21 mouse cellular contexts compared by ENCODE assay signal in the genomic region with DNA sequence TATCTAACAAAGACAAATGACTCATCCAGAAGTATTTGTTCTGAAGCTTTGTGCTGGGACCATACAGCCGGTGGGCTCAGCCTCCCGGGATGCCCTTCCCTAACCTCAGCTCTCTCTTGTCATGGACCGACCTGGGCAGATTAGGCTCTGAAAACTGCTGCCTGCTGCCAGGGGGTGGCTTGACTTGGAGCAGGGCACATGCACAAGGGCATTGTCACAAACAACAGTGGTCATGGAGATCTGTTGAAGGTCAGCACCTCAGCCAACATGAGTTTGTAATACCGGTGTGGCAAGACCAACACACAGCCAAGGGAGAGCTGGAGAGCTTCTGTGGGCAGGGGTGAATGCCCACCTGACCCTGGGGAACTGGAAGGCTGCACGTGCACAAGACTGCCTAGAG. TPM values are rescaled to one million over a fixed set of nuclear protein-coding genes. Genes with fewer than 3 reads are reported as not detected.
A peak's percentile ranks its signal among the peaks of the same experiment; 100 is the strongest.
DNase-seq lines count a peak whose midpoint lies in the region; ATAC-seq lines count a peak whose summit lies in the region.
"Had no signal": no experiment of that assay in that cellular context is flagged by ENCODE, and none has a peak within 500 bp of the region (broad histone marks: within the 10 kb centered on the region; RNA-seq: fewer than 3 reads in every experiment).

No protein-coding gene starts in this region.

- H3K4me1 ChIP-seq in megakaryocyte, embryonic 14.5 days = peaks cover 85% of the 10 kb centered on the region
- H3K4me1 ChIP-seq: hindbrain, embryonic 15.5 days; midbrain, embryonic 12.5 days had no signal

- DNase-seq in heart, adult 9 months (ENCODE audit: low spot score in 2 of 2) = peak; percentile 37 to 44
- DNase-seq in heart, postnatal 25 days (ENCODE audit: low spot score) = no peak
- peak; percentile 73 to 93 for DNase-seq in adrenal gland, adult (ENCODE audit: inconsistent age in 2 of 2, low spot score in 1 of 2)
- peak; percentile 81 for DNase-seq in adrenal gland, postnatal 14 days
- DNase-seq in cerebellum, adult 11 months = no peak
- DNase-seq in cerebellum, postnatal 10 days = no peak
- DNase-seq: cerebellum, adult 9-10 months; gastrocnemius, postnatal 10 days; kidney, adult 9 months; kidney, postnatal 14 days; lung, embryonic 14.5 days; thymus, postnatal 14 days had no signal

- peaks cover 39% of the 10 kb centered on the region for H3K36me3 ChIP-seq in megakaryocyte, embryonic 14.5 days (replicated peaks; ENCODE audit: low read length)
- H3K36me3 ChIP-seq: embryonic facial prominence, embryonic 15.5 days; heart, embryonic 13.5 days; hindbrain, embryonic 15.5 days; midbrain, embryonic 12.5 days had no signal

- H3K9me3 ChIP-seq in megakaryocyte, embryonic 14.5 days = no peaks in the 10 kb centered on the region
- H3K9me3 ChIP-seq: embryonic facial prominence, embryonic 15.5 days; heart, embryonic 13.5 days; hindbrain, embryonic 15.5 days; midbrain, embryonic 12.5 days had no signal

- intact Hi-C loops in heart, postnatal 25 days (cut with DNase I) = no loop called here

- ATAC-seq in megakaryocyte, adult 5-6 weeks (ENCODE audit: poor library complexity, severe bottlenecking) = no peak
- ATAC-seq: activated CD4-positive, CD25-positive, alpha-beta regulatory T cell, adult 4 months; forebrain, embryonic 14.5 days had no signal

- no peaks in the 10 kb centered on the region for H3K27me3 ChIP-seq in megakaryocyte, embryonic 14.5 days (replicated peaks)
- H3K27me3 ChIP-seq: embryonic facial prominence, embryonic 15.5 days; heart, embryonic 13.5 days; hindbrain, embryonic 15.5 days; midbrain, embryonic 12.5 days had no signal

- peak overlapping the region; percentile 36 for H3K4me3 ChIP-seq in megakaryocyte, embryonic 14.5 days (replicated peaks)
- H3K4me3 ChIP-seq: embryonic facial prominence, embryonic 15.5 days; heart, embryonic 13.5 days; hindbrain, embryonic 15.5 days; layer of hippocampus, adult 2 months; midbrain, embryonic 12.5 days had no signal

RNA-seq across cellular contexts. Expression of gene Adcy9, which starts 42.7 kb away (rescaled TPM):
- total RNA-seq in heart, postnatal 25 days (2021) = 10 to 100 TPM; 22.4 to 24.1 TPM
- polyA plus RNA-seq in megakaryocyte, embryonic 14.5 days (2012; ENCODE audit: insufficient read depth, low replicate concordance) = 1.9 and 3.5 TPM in 2 replicates
- total RNA-seq in megakaryocyte, adult 5-6 weeks (2015) = 2.1 and 3.0 TPM in 2 replicates
- total RNA-seq in megakaryocyte, adult 5-6 weeks (2017) = 2.3 and 3.8 TPM in 2 replicates
- total RNA-seq in adrenal gland, postnatal 14 days (2021) = 36.1 and 38.7 TPM in 2 replicates

Comparison
In these comparisons a context has a peak if more than half of its experiments do, and no peak if none do; other contexts are left out.
1. DNase-seq: peak in heart, adult 9 months (2 of 2), adrenal gland, adult (2 of 2) and adrenal gland, postnatal 14 days (single experiment); none in heart, postnatal 25 days (single experiment), cerebellum, adult 11 months (single experiment) and cerebellum, postnatal 10 days (0 of 2).